In genomic region chr10:105114927-105115326, GRCm38 (mm10) we compare ENCODE assay signal across 28 mouse cellular contexts.
DNase-seq lines count a peak whose midpoint lies in the region; ATAC-seq lines count a peak whose summit lies in the region.
"Had no signal": no experiment of that assay in that cellular context is flagged by ENCODE, and none has a peak within 500 bp of the region (broad histone marks: within the 10 kb centered on the region; RNA-seq: fewer than 3 reads in every experiment).

No protein-coding gene starts in this region.

- H3K27me3 ChIP-seq in hindbrain, embryonic 10.5 days (ENCODE audit: insufficient read depth, poor library complexity, severe bottlenecking) = no peaks in the 10 kb centered on the region
- no peaks in the 10 kb centered on the region for H3K27me3 ChIP-seq in hindbrain, embryonic 11.5 days (ENCODE audit: control insufficient read depth, insufficient read depth, low read length)
- H3K27me3 ChIP-seq: CH12.LX; forebrain, embryonic 15.5 days; heart, embryonic 13.5 days; Patski had no signal

- H3K4me3 ChIP-seq in hindbrain, embryonic 10.5 days = no peak overlapping the region
- H3K4me3 ChIP-seq in hindbrain, embryonic 11.5 days (ENCODE audit: low read depth, low read length) = no peak overlapping the region
- H3K4me3 ChIP-seq: forebrain, embryonic 15.5 days; heart, adult 2 months; heart, embryonic 10.5 days; heart, embryonic 13.5 days had no signal

- H3K36me3 ChIP-seq in hindbrain, embryonic 10.5 days = no peaks in the 10 kb centered on the region
- H3K36me3 ChIP-seq in hindbrain, embryonic 11.5 days (ENCODE audit: control insufficient read depth, insufficient read depth, low read length) = no peaks in the 10 kb centered on the region
- H3K36me3 ChIP-seq: forebrain, embryonic 15.5 days; G1E; heart, embryonic 10.5 days; heart, embryonic 13.5 days had no signal

- ATAC-seq in hindbrain, embryonic 11.5 days (ENCODE audit: low FRiP score) = no peak
- peak; percentile 71 to 84 for ATAC-seq in hematopoietic stem cell, adult 5-6 weeks (replicated peaks in 1 of 2; ENCODE audit: insufficient read depth in 1 of 2, low FRiP score in 2 of 2, low TSS enrichment in 1 of 2, low read depth in 1 of 2, poor library complexity in 2 of 2, severe bottlenecking in 2 of 2)
- peak; percentile 73 for ATAC-seq in megakaryocyte progenitor cell, adult 5-6 weeks (replicated peaks; ENCODE audit: poor library complexity)
- ATAC-seq: forebrain, embryonic 15.5 days; hindbrain, postnatal 0 days; inflammation-experienced regulatory T-cells, adult 6 months; intestine, embryonic 16.5 days; Patski had no signal

- WGBS in hindbrain, embryonic 10.5 days = 81% methylated on average over 5 of the region's 5 CpGs
- 78% methylated on average over 5 of the region's 5 CpGs for WGBS in hindbrain, embryonic 11.5 days

- H3K27ac ChIP-seq in hindbrain, embryonic 10.5 days = peak overlapping the region; percentile 16; the same call in 1 of the 2 replicates
- H3K27ac ChIP-seq in hindbrain, embryonic 11.5 days (ENCODE audit: low read depth, low read length) = no peak overlapping the region
- H3K27ac ChIP-seq: forebrain, embryonic 15.5 days; heart, adult 2 months; heart, embryonic 10.5 days; heart, embryonic 13.5 days; hindbrain, embryonic 14.5 days; hindbrain, postnatal 0 days had no signal

- no peak overlapping the region for H3K9ac ChIP-seq in hindbrain, embryonic 11.5 days (ENCODE audit: low read depth, low read length)
- H3K9ac ChIP-seq: forebrain, embryonic 15.5 days; heart, embryonic 13.5 days; hindbrain, embryonic 14.5 days had no signal

- DNase-seq in hindbrain, embryonic 10.5 days (ENCODE audit: low spot score) = no peak
- DNase-seq in hindbrain, embryonic 11.5 days (ENCODE audit: low spot score) = no peak
- DNase-seq in layer of hippocampus, postnatal 10 days (ENCODE audit: low spot score in 2 of 2) = no peak
- no peak for DNase-seq in urinary bladder, adult 2 months (ENCODE audit: low spot score)
- DNase-seq: adrenal gland, postnatal 10 days; adrenal gland, postnatal 36 days; B cell, adult 2 months; cerebellum, adult 11 months; cerebellum, adult 2 months; cerebellum, adult 9-11 months; cerebellum, postnatal 25 days; embryo, embryonic 11 days; gastrocnemius, postnatal 25 days; heart, adult 2 months; heart, postnatal 14 days; heart, postnatal 4 days had no signal

- peaks cover 6% of the 10 kb centered on the region for H3K4me1 ChIP-seq in hindbrain, embryonic 10.5 days (replicated peaks)
- no peaks in the 10 kb centered on the region for H3K4me1 ChIP-seq in hindbrain, embryonic 11.5 days (replicated peaks; ENCODE audit: control insufficient read depth, insufficient read depth, low read length)
- H3K4me1 ChIP-seq: heart, embryonic 10.5 days had no signal

- no peak overlapping the region for H3K4me2 ChIP-seq in hindbrain, embryonic 11.5 days (replicated peaks; ENCODE audit: low read depth, low read length)
- H3K4me2 ChIP-seq: forebrain, embryonic 15.5 days; heart, embryonic 13.5 days; hindbrain, embryonic 14.5 days had no signal

- H3K9me3 ChIP-seq in hindbrain, embryonic 10.5 days = no peaks in the 10 kb centered on the region
- H3K9me3 ChIP-seq in hindbrain, embryonic 11.5 days (ENCODE audit: control insufficient read depth, low read length) = no peaks in the 10 kb centered on the region
- H3K9me3 ChIP-seq: forebrain, embryonic 15.5 days; G1E; heart, embryonic 10.5 days; heart, embryonic 13.5 days had no signal
